Mouse (Mus musculus) E14TG2a.4 (cell line): ENCODE measurements around the gene Asic5.

Source experiments
- H3K27me3 ChIP-seq: 2 replicates; pipeline ENCODE4 v1.6.1; 2014; ENCODE audit warnings: low read length, control low read depth; ENCODE audit not compliant: insufficient read depth
- H3K36me3 ChIP-seq: 2 replicates; pipeline ENCODE4 v1.6.1; 2014; ENCODE audit warnings: low read length, control low read depth; ENCODE audit not compliant: insufficient read depth
- H3K4me1 ChIP-seq: replicated peaks from 2 replicates; pipeline ENCODE4 v1.6.1; 2014; ENCODE audit warnings: low read depth, low read length, control low read depth
- H3K4me3 ChIP-seq: replicated peaks from 2 replicates; pipeline ENCODE4 v1.5.1; 2014; ENCODE audit warnings: mild to moderate bottlenecking, low read length
- H3K9me3 ChIP-seq: 2 replicates; pipeline ENCODE4 v1.6.1; 2014; ENCODE audit warnings: low read length, control low read depth
- CTCF ChIP-seq: conservative IDR thresholded peaks from 2 replicates; pipeline ENCODE4 v1.5.1; 2014; ENCODE audit warnings: low read length
- NANOG ChIP-seq: IDR thresholded peaks from 2 replicates; pipeline ENCODE4 v1.6.1; 2014; ENCODE audit warnings: borderline replicate concordance, low read length, mixed read lengths
- POU5F1 ChIP-seq: IDR thresholded peaks from 2 replicates; pipeline ENCODE4 v1.6.1; 2014; ENCODE audit warnings: low read length, borderline replicate concordance

Gene Asic5

DNA sequence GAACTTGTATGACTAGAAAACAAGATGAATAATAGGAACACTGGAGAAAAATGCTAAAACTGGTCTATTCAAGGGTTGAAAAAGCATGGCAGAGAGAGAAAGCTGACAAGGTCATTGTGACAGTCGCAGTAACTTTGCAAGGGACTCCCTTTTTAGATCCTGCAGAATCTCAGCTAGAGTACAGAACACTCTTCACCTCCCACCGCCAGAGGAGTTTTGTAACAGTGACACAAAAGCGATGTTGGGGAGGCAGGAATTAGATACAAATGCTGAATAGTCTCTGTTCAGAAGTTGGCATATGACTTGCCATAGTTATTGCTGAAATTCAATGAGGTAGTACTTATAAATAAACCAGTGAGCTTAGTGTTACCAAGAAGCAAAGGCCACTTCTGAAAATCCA is 41.0 kb downstream of the Asic5 start:
- TF ChIP-seq POU5F1 (no peak), NANOG (no peak), CTCF (no peak)
- no peaks in the 10 kb centered on the region for H3K4me1 ChIP-seq
- H3K27me3 ChIP-seq: no peaks in the 10 kb centered on the region
- H3K9me3 ChIP-seq: no peaks in the 10 kb centered on the region
- H3K4me3 ChIP-seq: no peak overlapping the region
- H3K36me3 ChIP-seq: no peaks in the 10 kb centered on the region

DNA sequence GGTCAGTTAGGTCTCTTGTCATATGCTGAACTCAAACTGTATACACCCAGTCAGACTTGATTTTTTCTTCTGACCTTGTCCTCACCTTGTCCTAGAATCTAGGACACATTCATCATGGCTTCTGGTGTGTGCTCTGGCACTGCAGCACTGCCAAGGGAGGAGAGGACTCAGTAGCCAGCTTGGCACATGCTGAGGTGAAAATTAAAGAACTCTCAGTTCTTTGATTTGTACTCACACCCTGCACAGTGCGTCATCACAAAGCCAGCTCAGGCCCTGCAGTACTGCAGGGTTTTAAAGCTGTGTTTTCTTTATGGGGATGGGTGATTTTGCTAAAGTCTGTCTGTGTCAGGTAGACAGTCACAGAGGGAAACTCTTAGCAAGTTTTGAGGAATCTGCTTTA is 45.2 kb downstream of the Asic5 start:
- Histone ChIP-seq H3K36me3 (no peaks in the 10 kb centered on the region), H3K27me3 (no peaks in the 10 kb centered on the region), H3K9me3 (no peaks in the 10 kb centered on the region), H3K4me1 (no peaks in the 10 kb centered on the region), H3K4me3 (no peak overlapping the region)
- no peak for TF ChIP-seq POU5F1
- TF ChIP-seq CTCF: no peak
- no peak for TF ChIP-seq NANOG

DNA sequence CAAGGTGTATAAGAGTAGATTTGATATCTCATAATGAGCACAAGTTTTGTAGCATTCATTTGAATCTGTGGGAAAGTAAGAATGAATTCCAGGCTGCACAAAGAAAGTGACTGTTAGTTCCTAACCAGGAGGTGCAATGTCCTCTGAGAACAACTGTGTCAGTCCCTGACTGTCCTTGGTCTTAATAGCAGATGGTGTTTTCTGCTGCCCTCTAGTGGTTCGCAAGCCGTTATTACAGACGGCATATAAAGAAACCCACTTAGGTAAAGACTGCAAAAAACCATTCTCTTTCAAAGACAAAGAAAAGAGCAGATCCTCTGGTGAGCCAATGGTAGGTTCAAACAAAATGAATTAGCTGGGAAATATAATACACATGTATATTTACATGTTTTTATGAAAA is 47.1 kb downstream of the Asic5 start:
- no peaks in the 10 kb centered on the region for H3K4me1 ChIP-seq
- H3K4me3 ChIP-seq: no peak overlapping the region
- no peaks in the 10 kb centered on the region for H3K27me3 ChIP-seq
- TF ChIP-seq CTCF (peak; percentile 82), POU5F1 (no peak), NANOG (no peak)
- H3K36me3 ChIP-seq: no peaks in the 10 kb centered on the region
- no peaks in the 10 kb centered on the region for H3K9me3 ChIP-seq

DNA sequence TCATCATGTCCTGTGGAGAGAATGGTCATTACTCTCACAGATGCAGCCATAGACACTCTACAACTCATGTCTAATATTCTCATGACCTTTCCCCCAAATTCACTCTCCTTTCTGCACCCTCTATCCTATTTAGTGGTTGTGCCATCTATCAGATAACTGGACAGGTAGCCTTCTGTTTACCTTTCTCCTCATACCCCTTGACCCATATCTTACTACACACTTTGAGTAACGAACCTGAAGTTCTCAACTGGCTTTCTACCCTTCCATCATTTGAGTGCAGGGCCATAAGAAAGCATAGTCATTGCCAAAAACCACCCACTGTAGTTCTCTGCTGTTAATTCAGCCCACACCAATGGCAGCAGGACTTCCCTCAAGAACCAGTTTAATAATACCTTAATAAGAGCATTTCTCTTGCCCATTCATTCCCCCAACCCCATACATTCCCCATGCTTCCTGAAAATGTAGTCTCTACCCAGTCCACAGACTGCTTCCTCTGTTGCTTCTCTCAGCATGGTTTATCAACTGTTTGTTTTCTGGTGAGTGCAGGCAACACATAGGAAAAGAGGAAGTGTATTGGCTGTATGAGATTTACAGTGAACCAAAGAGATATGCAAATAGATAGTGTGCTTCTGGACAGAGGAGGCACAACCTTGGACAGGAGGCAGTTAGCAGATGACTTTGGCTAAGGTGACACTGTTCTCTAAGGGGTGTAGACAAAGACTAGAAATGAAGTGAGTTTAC is 48.1 kb downstream of the Asic5 start:
- Histone ChIP-seq H3K4me1 (no peaks in the 10 kb centered on the region), H3K9me3 (no peaks in the 10 kb centered on the region), H3K36me3 (no peaks in the 10 kb centered on the region), H3K4me3 (no peak overlapping the region), H3K27me3 (no peaks in the 10 kb centered on the region)
- TF ChIP-seq NANOG (no peak), POU5F1 (no peak), CTCF (no peak)

DNA sequence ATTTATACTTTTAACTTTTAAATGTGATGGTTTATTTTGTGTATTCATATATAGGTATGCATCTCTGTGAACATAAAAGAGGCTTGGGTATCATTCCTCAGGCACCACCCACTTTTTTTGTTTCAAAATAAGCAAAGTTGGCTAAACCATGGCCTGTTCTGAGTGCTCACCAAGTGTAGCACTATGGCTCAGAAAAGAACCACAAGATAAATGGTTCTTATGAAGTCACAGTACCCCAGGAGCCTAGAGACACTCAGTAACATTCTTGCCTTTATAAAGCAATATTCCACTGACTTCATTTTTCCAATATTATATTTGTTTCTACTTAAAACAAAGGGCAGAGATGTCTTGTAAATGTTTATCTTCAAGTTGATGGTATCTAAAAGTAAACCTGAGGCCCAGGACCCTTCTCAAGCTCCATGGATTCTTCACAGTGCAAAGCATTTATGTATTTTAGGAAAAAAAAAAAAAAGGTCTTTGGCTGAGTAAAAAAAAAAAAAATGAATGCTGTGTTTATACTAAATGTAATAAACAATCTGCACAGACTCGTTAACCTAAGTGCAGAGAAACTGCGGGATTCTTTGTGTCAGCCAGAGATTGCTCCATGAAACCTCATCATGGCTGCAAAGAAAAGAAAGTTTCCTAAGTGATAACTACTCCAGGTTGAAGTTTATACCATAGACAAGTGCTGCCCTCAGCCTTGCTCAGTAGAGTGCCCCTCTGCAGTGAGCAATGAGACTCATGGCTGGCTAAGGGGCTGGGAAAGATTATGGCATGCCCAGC is 54.4 kb downstream of the Asic5 start:
- no peaks in the 10 kb centered on the region for H3K9me3 ChIP-seq
- TF ChIP-seq POU5F1: no peak
- TF ChIP-seq CTCF: no peak
- no peak for TF ChIP-seq NANOG
- H3K36me3 ChIP-seq: no peaks in the 10 kb centered on the region
- no peaks in the 10 kb centered on the region for H3K27me3 ChIP-seq
- H3K4me3 ChIP-seq: no peak overlapping the region
- no peaks in the 10 kb centered on the region for H3K4me1 ChIP-seq

DNA sequence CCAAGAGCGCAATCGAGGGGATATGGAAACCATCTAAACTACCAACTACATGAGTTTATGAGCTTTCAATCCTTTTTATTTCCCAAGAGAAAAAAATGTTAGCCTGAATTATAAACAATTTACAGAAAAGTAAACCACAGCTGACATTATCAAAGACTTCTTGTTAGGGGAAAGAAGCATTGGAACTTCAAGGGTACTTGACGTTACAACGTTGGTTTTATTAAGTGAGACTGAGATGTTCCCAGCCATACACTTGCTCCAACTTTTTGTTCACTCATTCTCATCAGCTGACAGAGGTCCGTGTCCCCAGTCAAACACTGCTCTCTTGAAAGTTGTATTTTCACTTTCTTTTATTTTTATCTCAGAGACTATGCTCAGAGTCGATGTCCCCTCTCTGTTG is 61.6 kb downstream of the Asic5 start:
- Histone ChIP-seq H3K4me3 (no peak overlapping the region), H3K4me1 (no peaks in the 10 kb centered on the region; the same call in 1 of the 2 replicates), H3K9me3 (no peaks in the 10 kb centered on the region), H3K27me3 (no peaks in the 10 kb centered on the region), H3K36me3 (no peaks in the 10 kb centered on the region)
- TF ChIP-seq POU5F1 (no peak), CTCF (no peak), NANOG (no peak)

DNA sequence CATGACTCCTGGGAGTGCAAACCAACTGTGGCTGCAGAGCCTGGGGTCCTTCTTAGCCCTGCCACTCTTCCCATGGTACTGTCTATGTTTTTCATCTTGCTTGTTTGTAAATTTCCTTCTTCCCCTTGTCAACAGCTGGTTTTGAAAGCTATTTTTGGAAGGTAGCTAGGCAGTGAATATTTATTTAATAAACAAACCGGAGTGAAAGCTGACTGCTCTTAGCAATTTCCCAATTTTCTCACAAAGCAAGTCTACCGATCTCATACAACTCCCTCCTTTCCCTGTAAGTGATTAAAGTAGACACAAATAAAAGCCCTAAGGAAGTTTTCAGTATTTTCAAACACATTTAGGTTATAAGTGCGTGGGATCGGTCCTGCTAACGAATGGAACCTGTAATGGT is 62.8 kb downstream of the Asic5 start:
- Histone ChIP-seq H3K9me3 (no peaks in the 10 kb centered on the region), H3K4me3 (no peak overlapping the region)
- no peak for TF ChIP-seq NANOG
- no peak for TF ChIP-seq POU5F1
- no peak for TF ChIP-seq CTCF

DNA sequence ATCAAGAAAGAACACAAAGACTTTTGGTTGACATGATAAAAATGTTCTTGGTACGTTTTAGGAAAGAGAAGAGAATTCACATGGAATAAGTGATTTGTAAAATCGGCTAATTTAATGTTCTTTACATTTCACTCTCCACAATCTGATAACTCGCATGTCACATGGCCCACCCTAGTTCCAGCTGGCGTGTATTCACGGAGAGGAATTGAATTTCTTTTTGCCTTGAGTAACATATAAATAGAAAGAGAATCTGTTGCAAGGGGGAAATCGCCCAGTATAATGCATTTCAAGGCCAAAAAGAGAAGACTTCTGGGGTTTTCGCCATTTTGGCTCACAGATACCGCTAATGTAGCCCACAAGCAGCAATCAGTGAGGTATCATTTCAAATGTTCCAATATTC is 64.0 kb downstream of the Asic5 start:
- Histone ChIP-seq H3K36me3 (no peaks in the 10 kb centered on the region), H3K27me3 (no peaks in the 10 kb centered on the region), H3K9me3 (no peaks in the 10 kb centered on the region), H3K4me1 (no peaks in the 10 kb centered on the region; the same call in 1 of the 2 replicates), H3K4me3 (no peak overlapping the region)
- TF ChIP-seq CTCF (no peak), NANOG (no peak), POU5F1 (no peak)

More for the DNA sequence above, 62.8 kb downstream of the Asic5 start:
- H3K4me1 ChIP-seq: no peaks in the 10 kb centered on the region; the same call in 1 of the 2 replicates
- H3K36me3 ChIP-seq: no peaks in the 10 kb centered on the region
- no peaks in the 10 kb centered on the region for H3K27me3 ChIP-seq
